Mouse (Mus musculus) testis, adult 2 months (tissue): Measurements from ENCODE around the gene Rbms3. TPM values are rescaled to one million over a fixed set of nuclear protein-coding genes. Genes with fewer than 3 reads are reported as not detected.

ENCODE experiments used
- H3K27ac ChIP-seq: fragments of 200-500 bp; 2 replicates; pipeline ENCODE4 v1.5.1; 2012; ENCODE audit warnings: low read depth, low read length; ENCODE audit not compliant: control insufficient read depth, insufficient read depth
- H3K27me3 ChIP-seq: fragments of 200-500 bp; 2 replicates; pipeline ENCODE4 v1.6.1; 2012; ENCODE audit warnings: mild to moderate bottlenecking, low read length, moderate library complexity; ENCODE audit not compliant: control insufficient read depth, insufficient read depth
- H3K36me3 ChIP-seq: fragments of 200-500 bp; 2 replicates; pipeline ENCODE4 v1.6.1; 2012; ENCODE audit warnings: mild to moderate bottlenecking, low read length; ENCODE audit not compliant: control insufficient read depth, insufficient read depth
- H3K4me1 ChIP-seq: fragments of 200-500 bp; 2 replicates; pipeline ENCODE4 v1.6.1; 2012; ENCODE audit warnings: low read length; ENCODE audit not compliant: control insufficient read depth, insufficient read depth
- H3K4me3 ChIP-seq: fragments of 200-500 bp; 2 replicates; pipeline ENCODE4 v1.5.1; 2012; ENCODE audit warnings: low read depth, mild to moderate bottlenecking, low read length, moderate library complexity, mixed read lengths; ENCODE audit not compliant: control insufficient read depth
- CTCF ChIP-seq: fragments of 200-500 bp; IDR thresholded peaks from 2 replicates; pipeline ENCODE4 v1.5.1; 2012; ENCODE audit warnings: low read depth, mild to moderate bottlenecking, inconsistent platforms, low read length, moderate library complexity; ENCODE audit not compliant: control insufficient read depth, insufficient read depth, insufficient replicate concordance
- POLR2A ChIP-seq: fragments of 200-500 bp; IDR thresholded peaks from 2 replicates; pipeline ENCODE4 v1.6.1; 2012; ENCODE audit warnings: low read depth, mild to moderate bottlenecking, inconsistent platforms, low read length, moderate library complexity; ENCODE audit not compliant: control insufficient read depth
- polyA plus RNA-seq: library from polyadenylated mRNA; depleted of rRNA; stranded (reverse); fragments of >200 nt; gene quantifications from 2 replicates; pipeline ENCODE4 v1.2.3, GENCODE M21; 2012

The Rbms3 gene
- polyA plus RNA-seq, 1 experiment, result 0.72 TPM

DNA sequence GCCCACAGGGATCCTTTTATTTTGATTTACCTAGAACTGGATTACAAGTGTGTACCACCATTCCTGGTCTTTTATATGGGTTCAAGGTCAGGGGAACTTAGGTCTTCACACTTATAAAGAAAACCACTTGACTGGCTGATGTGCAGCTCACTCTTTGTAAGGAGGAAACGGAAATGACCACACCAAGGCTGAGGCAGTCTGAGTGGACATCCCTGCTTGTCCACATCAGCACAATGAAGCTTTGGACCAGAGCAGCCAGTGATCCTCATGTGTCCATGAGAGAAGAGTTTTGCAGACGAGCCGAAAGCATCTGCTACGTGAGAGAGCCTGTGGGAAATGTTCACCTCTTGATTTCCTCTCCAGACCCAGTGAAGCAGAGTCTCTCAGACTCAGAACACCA is 521.8 kb downstream of the Rbms3 start:
- TF ChIP-seq CTCF, result no peak
- no peaks in the 10 kb centered on the region for H3K4me1 ChIP-seq
- H3K36me3 ChIP-seq, result no peaks in the 10 kb centered on the region
- H3K27ac ChIP-seq, result no peak overlapping the region
- H3K4me3 ChIP-seq, result no peak overlapping the region
- no peaks in the 10 kb centered on the region for H3K27me3 ChIP-seq

DNA sequence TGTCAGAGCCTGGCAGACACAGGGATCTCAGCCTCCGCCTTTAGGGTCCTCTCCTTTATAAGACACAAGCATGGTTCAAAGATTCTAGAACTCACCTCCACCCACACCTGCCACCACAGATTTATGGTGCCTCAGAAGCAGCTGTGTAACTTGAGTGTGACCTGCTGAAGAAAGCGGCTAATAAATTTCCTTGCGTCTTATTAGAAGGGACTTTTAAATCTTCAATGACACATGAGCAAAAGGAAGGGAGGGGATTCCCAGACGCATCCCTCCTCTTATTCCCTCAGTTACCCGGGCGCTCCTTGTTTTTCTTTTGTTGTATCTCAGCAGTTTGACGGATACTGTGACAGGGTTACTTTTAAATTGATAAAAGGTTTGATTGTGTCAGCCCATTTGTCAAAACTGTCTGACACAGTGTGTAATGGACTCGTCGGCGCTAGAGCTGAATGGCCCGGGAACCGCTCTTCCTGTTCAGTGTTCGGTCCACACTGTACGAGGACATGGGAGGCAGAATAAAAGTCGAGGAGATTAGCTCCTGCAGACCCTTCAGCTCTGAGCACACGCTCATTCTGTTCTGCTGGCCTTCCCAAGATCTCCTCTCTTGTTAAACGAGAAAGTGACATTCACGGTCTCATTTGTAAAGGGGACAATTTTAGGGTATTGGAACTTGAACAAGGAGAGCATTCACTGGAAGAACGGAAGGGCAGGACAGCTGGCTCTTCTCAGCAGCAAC is 527.3 kb downstream of the Rbms3 start:
- Histone ChIP-seq H3K36me3 (no peaks in the 10 kb centered on the region), H3K4me3 (no peak overlapping the region), H3K27me3 (no peaks in the 10 kb centered on the region), H3K4me1 (no peaks in the 10 kb centered on the region), H3K27ac (no peak overlapping the region)
- TF ChIP-seq POLR2A (no peak), CTCF (no peak)

DNA sequence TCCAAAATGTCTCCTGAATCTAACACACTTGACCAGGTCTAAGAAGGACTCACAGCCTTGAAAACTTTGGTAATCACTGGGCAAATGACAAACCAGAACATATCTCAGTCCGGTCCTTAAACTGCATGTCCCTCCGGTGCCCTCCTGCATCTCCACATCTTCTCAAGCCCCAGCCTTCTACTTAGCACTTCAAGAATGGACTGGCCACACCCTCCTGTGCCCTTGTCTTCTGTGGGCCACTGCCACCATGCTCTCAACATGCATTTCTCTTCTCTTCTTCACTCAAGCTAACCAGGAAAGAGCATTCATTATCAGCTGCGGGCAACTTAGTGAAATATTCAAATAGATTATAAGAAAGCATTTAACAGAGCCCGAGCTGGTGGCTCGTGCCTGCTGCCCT is 529.5 kb downstream of the Rbms3 start:
- H3K4me3 ChIP-seq, result no peak overlapping the region
- no peaks in the 10 kb centered on the region for H3K27me3 ChIP-seq
- H3K4me1 ChIP-seq, result no peaks in the 10 kb centered on the region
- no peaks in the 10 kb centered on the region for H3K36me3 ChIP-seq
- no peak overlapping the region for H3K27ac ChIP-seq
- TF ChIP-seq CTCF (no peak), POLR2A (no peak)

GRCm38 (mm10) chr9:117093551-117093950 is 536.2 kb downstream of the Rbms3 start:
- Histone ChIP-seq H3K27ac (no peak overlapping the region), H3K4me1 (no peaks in the 10 kb centered on the region), H3K27me3 (no peaks in the 10 kb centered on the region), H3K36me3 (no peaks in the 10 kb centered on the region), H3K4me3 (no peak overlapping the region)
- TF ChIP-seq CTCF (no peak), POLR2A (no peak)

DNA sequence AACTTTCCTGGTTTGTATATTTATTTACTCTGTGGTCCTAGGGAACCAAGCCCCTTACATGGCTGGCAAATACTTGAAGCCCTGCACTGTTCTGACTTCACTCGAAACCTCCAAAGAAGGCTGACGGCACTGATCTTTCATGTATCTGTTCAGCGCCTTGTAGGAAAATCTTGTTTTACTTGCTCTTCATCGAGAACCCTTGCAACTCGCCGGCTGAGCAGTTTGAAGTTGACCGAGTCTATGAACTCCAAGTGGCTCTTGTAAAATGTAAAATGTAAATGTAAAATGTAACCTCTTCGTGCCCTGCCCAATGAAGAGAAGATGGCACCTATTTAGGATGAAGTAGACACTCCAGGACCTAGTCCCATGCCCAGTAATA is 537.5 kb downstream of the Rbms3 start:
- Histone ChIP-seq H3K4me3 (no peak overlapping the region), H3K36me3 (no peaks in the 10 kb centered on the region), H3K4me1 (no peaks in the 10 kb centered on the region), H3K27me3 (no peaks in the 10 kb centered on the region), H3K27ac (no peak overlapping the region)
- TF ChIP-seq POLR2A (no peak), CTCF (no peak)

DNA sequence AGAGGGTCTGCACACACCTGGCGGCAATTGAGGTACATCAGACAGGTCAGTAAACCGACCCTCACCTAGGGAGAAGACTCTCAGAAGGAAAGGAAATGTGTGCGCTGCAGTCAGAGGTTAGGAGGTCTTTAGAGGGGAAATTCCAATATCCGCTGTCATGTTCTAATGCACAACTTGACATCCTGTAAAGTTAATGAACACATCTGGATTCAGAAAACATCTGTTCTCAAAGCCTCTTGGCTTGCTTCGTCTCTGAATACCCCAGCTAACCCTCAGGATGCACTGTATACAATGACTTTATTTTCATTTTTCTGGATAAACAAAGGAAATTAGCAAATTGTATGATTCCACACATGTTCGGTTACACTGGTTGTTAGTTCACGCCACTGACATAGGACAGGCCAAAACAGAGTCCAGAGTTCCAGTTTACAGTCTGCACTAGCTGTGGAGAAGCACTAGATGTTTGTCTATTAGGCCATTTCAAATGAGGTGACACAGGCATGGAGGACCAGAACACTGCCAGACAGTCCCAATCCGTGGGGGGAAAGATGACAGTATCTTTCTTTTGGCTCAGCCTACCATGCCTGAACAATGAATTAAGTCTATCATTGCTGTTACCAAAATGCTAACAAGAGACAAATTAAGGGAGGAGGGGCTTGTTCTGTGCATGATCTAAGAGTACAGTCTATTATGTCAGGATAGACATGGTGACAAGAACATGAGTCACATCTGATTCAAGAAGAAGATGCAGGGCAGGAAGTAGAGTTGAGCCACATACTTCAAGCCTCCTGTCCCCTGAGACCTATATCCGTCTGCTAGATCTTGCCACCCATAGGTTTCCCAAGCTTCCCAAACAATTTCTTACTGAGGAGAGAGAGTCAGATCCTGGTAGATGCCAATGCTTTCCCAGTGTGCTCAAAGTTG is 538.2 kb downstream of the Rbms3 start:
- no peaks in the 10 kb centered on the region for H3K4me1 ChIP-seq
- TF ChIP-seq POLR2A, result no peak
- no peak for TF ChIP-seq CTCF
- no peaks in the 10 kb centered on the region for H3K36me3 ChIP-seq
- no peak overlapping the region for H3K4me3 ChIP-seq
- no peak overlapping the region for H3K27ac ChIP-seq
- H3K27me3 ChIP-seq, result no peaks in the 10 kb centered on the region

- H3K4me1 ChIP-seq, result no peaks in the 10 kb centered on the region
- no peaks in the 10 kb centered on the region for H3K36me3 ChIP-seq
- no peak overlapping the region for H3K27ac ChIP-seq
- no peak overlapping the region for H3K4me3 ChIP-seq
- no peak for TF ChIP-seq POLR2A
- no peak for TF ChIP-seq CTCF
- H3K27me3 ChIP-seq, result no peaks in the 10 kb centered on the region
Measured at GRCm38 (mm10) chr9:117089409-117090147, 540.1 kb downstream of the Rbms3 start.
